In genomic region chr11:97187764-97188642, GRCm38 (mm10) we compare ENCODE assay signal across 8 mouse cellular contexts. TPM values are rescaled to one million over a fixed set of nuclear protein-coding genes. Genes with fewer than 3 reads are reported as not detected.
DNase-seq lines count a peak whose midpoint lies in the region; ATAC-seq lines count a peak whose summit lies in the region.

TSS of gene Kpnb1 (minus strand) at chr11:97187881.

- no peaks in the 10 kb centered on the region for H3K4me1 ChIP-seq in brown adipose tissue, adult 24 weeks (ENCODE audit: control insufficient read depth, insufficient read depth, insufficient read length, low read length)
- H3K4me1 ChIP-seq in heart, embryonic 13.5 days, result peaks cover 45% of the 10 kb centered on the region
- H3K4me1 ChIP-seq in liver, embryonic 12.5 days, result peaks cover 56% of the 10 kb centered on the region
- H3K4me1 ChIP-seq in stomach, embryonic 15.5 days, result peaks cover 19% of the 10 kb centered on the region

- peak within 1 kb of the TSS; percentile 83 for H3K4me2 ChIP-seq in heart, embryonic 13.5 days
- H3K4me2 ChIP-seq in liver, embryonic 12.5 days, result peak within 1 kb of the TSS; percentile 98
- peak within 1 kb of the TSS; percentile 85 for H3K4me2 ChIP-seq in stomach, embryonic 15.5 days

- H3K27ac ChIP-seq in brown adipose tissue, adult 24 weeks (replicated peaks; ENCODE audit: low read depth, low read length), result peak within 1 kb of the TSS; percentile 76
- peak within 1 kb of the TSS; percentile 99 for H3K27ac ChIP-seq in heart, embryonic 13.5 days (replicated peaks)
- H3K27ac ChIP-seq in liver, embryonic 12.5 days, result peak within 1 kb of the TSS; percentile 98
- H3K27ac ChIP-seq in stomach, embryonic 15.5 days, result peak within 1 kb of the TSS; percentile 98

- ATAC-seq in heart, embryonic 13.5 days (ENCODE audit: extremely low read depth, insufficient number of reproducible peaks, low FRiP score, low TSS enrichment), result peak; percentile 91
- ATAC-seq in liver, embryonic 12.5 days, result peak; percentile 93
- ATAC-seq in stomach, embryonic 15.5 days (ENCODE audit: insufficient read depth, low FRiP score, low read depth), result peak; percentile 94

- WGBS in heart, embryonic 13.5 days, result under 1% methylated on average over 96 of the region's 101 CpGs
- WGBS in liver, embryonic 12.5 days (ENCODE audit: insufficient replicate concordance), result under 1% methylated on average over 86 of the region's 101 CpGs
- WGBS in stomach, embryonic 15.5 days, result under 1% methylated on average over 94 of the region's 101 CpGs

- peak; percentile 99 for DNase-seq in CD4-positive, CD25-positive, alpha-beta regulatory T cell, adult 2 months (ENCODE audit: low read depth, low spot score)
- DNase-seq in fat pad, adult 2 months (ENCODE audit: extremely low read depth, low read depth, low spot score), result peak; percentile 72
- peak; percentile 99 for DNase-seq in kidney, postnatal 10 days
- peak; percentile 98 to 99 for DNase-seq in natural killer cell, adult 2 months (ENCODE audit: low spot score in 2 of 2)

- H3K36me3 ChIP-seq in heart, embryonic 13.5 days, result peaks cover 38% of the 10 kb centered on the region
- peaks cover 41% of the 10 kb centered on the region for H3K36me3 ChIP-seq in liver, embryonic 12.5 days
- H3K36me3 ChIP-seq in stomach, embryonic 15.5 days, result peaks cover 22% of the 10 kb centered on the region

- H3K27me3 ChIP-seq in heart, embryonic 13.5 days (replicated peaks), result no peaks in the 10 kb centered on the region
- no peaks in the 10 kb centered on the region for H3K27me3 ChIP-seq in liver, embryonic 12.5 days (replicated peaks)
- H3K27me3 ChIP-seq in stomach, embryonic 15.5 days (replicated peaks), result no peaks in the 10 kb centered on the region

- H3K4me3 ChIP-seq in brown adipose tissue, adult 24 weeks (ENCODE audit: insufficient read depth, low read depth, low read length), result peak within 1 kb of the TSS; percentile 78
- H3K4me3 ChIP-seq in heart, embryonic 13.5 days, result peak within 1 kb of the TSS; percentile 93
- H3K4me3 ChIP-seq in liver, embryonic 12.5 days, result peak within 1 kb of the TSS; percentile 98
- peak within 1 kb of the TSS; percentile 74 for H3K4me3 ChIP-seq in stomach, embryonic 15.5 days (replicated peaks)

- no peaks in the 10 kb centered on the region for H3K9me3 ChIP-seq in heart, embryonic 13.5 days
- no peaks in the 10 kb centered on the region for H3K9me3 ChIP-seq in liver, embryonic 12.5 days (replicated peaks)
- no peaks in the 10 kb centered on the region for H3K9me3 ChIP-seq in stomach, embryonic 15.5 days

- peak within 1 kb of the TSS; percentile 99 for H3K9ac ChIP-seq in heart, embryonic 13.5 days
- peak within 1 kb of the TSS; percentile 97 for H3K9ac ChIP-seq in liver, embryonic 12.5 days
- H3K9ac ChIP-seq in stomach, embryonic 15.5 days, result peak within 1 kb of the TSS; percentile 92

RNA-seq across cellular contexts. Expression of gene Kpnb1, which starts in this region (rescaled TPM):
- polyA plus RNA-seq in brown adipose tissue, adult 24 weeks (2012; ENCODE audit: insufficient read depth, insufficient read length, missing spikeins), result 40.7 and 57.4 TPM in 2 replicates
- 34.0 and 35.2 TPM in 2 replicates for polyA plus RNA-seq in heart, embryonic 13.5 days (2015; fragmentation: Nextera tagmentation; extraction: Ambion mirVana)
- 38.5 and 39.3 TPM in 2 replicates for polyA plus RNA-seq in liver, embryonic 12.5 days (2016; fragmentation: Nextera tagmentation; extraction: Ambion mirVana)
- polyA plus RNA-seq in stomach, embryonic 15.5 days (2015; fragmentation: Nextera tagmentation; extraction: Ambion mirVana), result 47.2 and 50.2 TPM in 2 replicates

Comparison
In these comparisons a context has a peak if more than half of its experiments do, and no peak if none do; other contexts are left out.
1. Peak in every context shown above with its lines: DNase-seq, ATAC-seq, H3K4me3 ChIP-seq and H3K27ac ChIP-seq.